Mouse (Mus musculus): Measurements from ENCODE around the gene Cttn.

Cttn gene

DNA sequence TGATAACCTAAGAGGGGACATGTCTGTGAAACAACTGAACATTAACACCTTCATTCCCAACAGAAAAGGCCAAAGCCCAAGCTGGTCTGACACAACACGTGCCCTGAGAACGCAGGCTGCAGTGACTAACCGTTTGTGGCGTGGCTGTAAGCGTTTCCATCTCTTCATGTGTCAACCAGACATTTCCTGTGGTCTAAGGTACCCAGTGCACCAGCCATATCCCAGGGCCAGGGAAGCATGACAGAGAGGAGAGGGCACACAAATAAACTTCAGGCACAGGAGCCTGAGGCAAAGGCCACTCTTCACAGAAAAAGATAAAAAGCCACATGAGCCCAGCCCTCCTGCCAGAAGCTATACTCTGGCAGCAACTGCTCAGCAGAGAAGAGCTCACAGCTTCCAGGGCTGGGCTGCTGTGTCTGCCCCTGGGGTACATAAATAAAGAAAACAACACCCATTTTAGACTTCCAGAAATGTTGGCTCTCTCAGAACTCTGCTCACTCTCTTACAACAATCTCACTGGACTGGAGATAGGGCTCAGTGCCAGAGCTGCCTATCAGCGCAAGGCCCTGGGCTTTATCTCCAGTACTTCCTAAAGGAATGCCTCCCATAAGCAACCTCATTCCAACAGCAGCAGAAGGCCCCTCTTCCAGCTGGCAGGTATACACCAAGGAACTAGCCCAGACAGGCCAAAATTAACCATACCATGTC lies 18.4 kb upstream of the Cttn start:
- Histone ChIP-seq H3K36me3 (ENCODE audit: insufficient read depth, low read length) (peaks cover 89% of the 10 kb centered on the region), H3K4me3 (replicated peaks; ENCODE audit: low read length) (no peak overlapping the region), H3K9me3 (ENCODE audit: low read length) (no peaks in the 10 kb centered on the region), H3K27me3 (ENCODE audit: insufficient read depth, low read length) (no peaks in the 10 kb centered on the region), H3K4me1 (replicated peaks; ENCODE audit: low read depth, low read length) (no peaks in the 10 kb centered on the region)
- no peak for TF ChIP-seq POU5F1 (IDR thresholded peaks at IDR 0.05; ENCODE audit: borderline replicate concordance, low read length)
- no peak for TF ChIP-seq CTCF (conservative IDR thresholded peaks at IDR 0.05; ENCODE audit: low read length)
- TF ChIP-seq NANOG (IDR thresholded peaks at IDR 0.05; ENCODE audit: borderline replicate concordance, low read length), result no peak

DNA sequence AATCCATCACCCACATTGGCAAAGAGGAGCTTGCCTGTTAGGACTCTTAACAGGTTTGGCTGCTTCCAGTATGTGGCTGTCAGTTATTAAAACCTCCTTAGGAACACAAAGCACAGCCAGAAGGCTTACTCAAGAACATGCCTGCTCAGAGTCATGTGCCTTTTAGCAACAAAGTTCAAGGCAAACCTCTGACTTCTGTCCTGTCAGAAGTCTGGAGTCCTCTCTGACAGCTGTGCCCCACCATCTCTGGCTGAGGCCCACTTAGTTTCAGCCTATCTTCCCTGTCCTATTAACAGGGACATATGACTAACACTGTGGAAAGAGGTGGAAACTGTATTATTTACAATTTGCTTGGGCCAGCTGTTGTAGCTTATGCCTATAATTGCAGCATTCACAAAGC lies 9.5 kb upstream of the Cttn start:
- Histone ChIP-seq H3K4me1 (replicated peaks; ENCODE audit: low read depth, low read length) (no peaks in the 10 kb centered on the region), H3K4me3 (replicated peaks; ENCODE audit: low read length) (no peak overlapping the region), H3K36me3 (ENCODE audit: insufficient read depth, low read length) (peaks cover 78% of the 10 kb centered on the region), H3K27me3 (ENCODE audit: insufficient read depth, low read length) (no peaks in the 10 kb centered on the region), H3K9me3 (ENCODE audit: low read length) (no peaks in the 10 kb centered on the region)
- no peak for TF ChIP-seq CTCF (conservative IDR thresholded peaks at IDR 0.05; ENCODE audit: low read length)
- TF ChIP-seq POU5F1 (IDR thresholded peaks at IDR 0.05; ENCODE audit: borderline replicate concordance, low read length), result no peak
- TF ChIP-seq NANOG (IDR thresholded peaks at IDR 0.05; ENCODE audit: borderline replicate concordance, low read length), result no peak

DNA sequence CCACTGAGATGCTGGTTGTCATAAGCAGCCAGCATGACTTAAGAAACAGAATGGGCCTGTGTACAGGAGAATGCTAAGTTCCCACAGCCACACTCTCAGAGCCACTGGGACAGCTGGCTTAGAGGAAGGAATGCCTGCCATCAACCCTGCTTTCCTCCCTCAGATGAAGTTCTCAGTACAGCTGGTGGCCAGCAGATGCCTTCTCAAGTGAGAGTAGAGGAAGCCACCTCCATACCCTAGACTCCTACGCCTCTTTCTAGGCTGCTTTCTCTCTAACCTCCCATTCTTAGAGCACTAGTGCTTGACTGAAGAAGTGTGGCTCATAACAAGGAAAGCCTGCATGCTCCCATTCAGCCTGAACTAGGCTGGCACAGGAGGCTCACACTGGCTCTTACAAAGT lies 8.8 kb upstream of the Cttn start:
- Histone ChIP-seq H3K36me3 (ENCODE audit: insufficient read depth, low read length) (peaks cover 72% of the 10 kb centered on the region), H3K4me3 (replicated peaks; ENCODE audit: low read length) (no peak overlapping the region), H3K4me1 (replicated peaks; ENCODE audit: low read depth, low read length) (peaks cover 2% of the 10 kb centered on the region), H3K9me3 (ENCODE audit: low read length) (no peaks in the 10 kb centered on the region), H3K27me3 (ENCODE audit: insufficient read depth, low read length) (no peaks in the 10 kb centered on the region)
- TF ChIP-seq NANOG (IDR thresholded peaks at IDR 0.05; ENCODE audit: borderline replicate concordance, low read length) (no peak), POU5F1 (IDR thresholded peaks at IDR 0.05; ENCODE audit: borderline replicate concordance, low read length) (no peak), CTCF (conservative IDR thresholded peaks at IDR 0.05; ENCODE audit: low read length) (no peak)

DNA sequence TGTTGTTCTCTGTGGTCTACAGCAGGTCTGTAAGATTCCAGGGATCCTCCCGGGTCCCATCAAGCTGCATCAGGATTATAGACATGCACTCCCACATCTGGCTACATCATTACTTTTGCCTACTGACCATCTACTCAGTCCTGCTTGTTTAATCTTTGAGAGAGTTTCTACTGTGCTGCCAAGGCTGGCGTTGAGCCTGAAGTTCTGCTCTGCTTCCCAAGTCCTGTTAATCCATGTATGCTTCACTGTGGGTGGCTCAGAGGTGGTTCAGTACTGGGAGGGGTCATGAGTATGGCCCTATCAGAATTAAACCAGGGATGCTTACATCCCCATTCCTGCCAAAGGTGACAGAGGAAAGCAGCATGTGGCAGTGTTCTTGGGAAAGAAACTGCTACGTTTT lies 4.9 kb upstream of the Cttn start:
- Histone ChIP-seq H3K4me3 (replicated peaks; ENCODE audit: low read length) (no peak overlapping the region), H3K36me3 (ENCODE audit: insufficient read depth, low read length) (peaks cover 35% of the 10 kb centered on the region), H3K9me3 (ENCODE audit: low read length) (no peaks in the 10 kb centered on the region), H3K4me1 (replicated peaks; ENCODE audit: low read depth, low read length) (peaks cover 31% of the 10 kb centered on the region), H3K27me3 (ENCODE audit: insufficient read depth, low read length) (no peaks in the 10 kb centered on the region)
- no peak for TF ChIP-seq POU5F1 (IDR thresholded peaks at IDR 0.05; ENCODE audit: borderline replicate concordance, low read length)
- no peak for TF ChIP-seq NANOG (IDR thresholded peaks at IDR 0.05; ENCODE audit: borderline replicate concordance, low read length)
- no peak for TF ChIP-seq CTCF (conservative IDR thresholded peaks at IDR 0.05; ENCODE audit: low read length)

DNA sequence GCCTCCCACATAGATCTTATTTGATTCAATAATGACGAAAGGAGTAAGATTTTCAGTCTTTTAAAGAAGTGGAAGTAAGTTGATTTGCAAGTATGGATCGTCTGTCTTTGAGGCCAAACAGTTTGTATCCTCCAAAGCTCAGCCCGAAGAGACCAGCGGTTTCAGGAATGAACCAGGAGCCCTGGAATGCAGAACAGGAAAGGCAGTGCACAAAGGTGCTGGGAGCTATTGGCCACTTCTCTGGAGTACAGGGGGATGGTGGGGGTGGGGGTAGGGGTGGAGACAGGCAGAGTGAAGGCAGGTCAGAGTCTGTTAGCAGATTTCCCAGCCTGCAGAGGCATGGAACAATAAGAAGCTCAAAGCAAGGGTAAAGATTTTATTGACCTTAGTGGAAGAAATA lies 2.7 kb upstream of the Cttn start:
- no peak overlapping the region for H3K4me3 ChIP-seq (replicated peaks; ENCODE audit: low read length)

DNA sequence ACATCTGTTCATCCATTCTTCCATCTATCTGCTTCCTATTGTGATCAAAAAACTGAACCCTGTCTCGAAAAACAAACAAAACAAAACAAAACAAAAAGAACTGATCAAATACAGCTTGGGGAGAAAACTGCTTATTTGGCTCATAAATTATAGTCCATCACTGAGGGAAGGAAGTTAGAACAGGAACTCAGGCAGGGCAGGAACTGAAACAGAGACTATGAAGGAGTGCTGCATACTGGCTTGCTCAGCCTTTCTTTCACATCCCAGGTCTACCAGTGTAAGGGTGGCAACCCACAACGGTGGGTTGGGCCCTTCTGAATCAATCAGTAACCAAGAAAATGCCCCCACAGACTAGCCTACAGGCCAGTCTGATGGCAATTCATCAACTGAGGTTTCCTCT lies 294 bp upstream of the Cttn start:
- H3K9me3 ChIP-seq (ENCODE audit: low read length), result no peaks in the 10 kb centered on the region
- H3K27me3 ChIP-seq (ENCODE audit: insufficient read depth, low read length), result no peaks in the 10 kb centered on the region
- H3K4me1 ChIP-seq (replicated peaks; ENCODE audit: low read depth, low read length), result peaks cover 61% of the 10 kb centered on the region
- peak overlapping the region; percentile 95 for H3K4me3 ChIP-seq (replicated peaks; ENCODE audit: low read length)
- TF ChIP-seq CTCF (conservative IDR thresholded peaks at IDR 0.05; ENCODE audit: low read length), result no peak
- no peak for TF ChIP-seq POU5F1 (IDR thresholded peaks at IDR 0.05; ENCODE audit: borderline replicate concordance, low read length)
- TF ChIP-seq NANOG (IDR thresholded peaks at IDR 0.05; ENCODE audit: borderline replicate concordance, low read length), result no peak
- H3K36me3 ChIP-seq (ENCODE audit: insufficient read depth, low read length), result peaks cover 21% of the 10 kb centered on the region

More for the DNA sequence above, 2.7 kb upstream of the Cttn start:
- no peaks in the 10 kb centered on the region for H3K9me3 ChIP-seq (ENCODE audit: low read length)
- H3K27me3 ChIP-seq (ENCODE audit: insufficient read depth, low read length), result no peaks in the 10 kb centered on the region
- no peak for TF ChIP-seq POU5F1 (IDR thresholded peaks at IDR 0.05; ENCODE audit: borderline replicate concordance, low read length)
- TF ChIP-seq NANOG (IDR thresholded peaks at IDR 0.05; ENCODE audit: borderline replicate concordance, low read length), result no peak
- no peak for TF ChIP-seq CTCF (conservative IDR thresholded peaks at IDR 0.05; ENCODE audit: low read length)
- H3K4me1 ChIP-seq (replicated peaks; ENCODE audit: low read depth, low read length), result peaks cover 47% of the 10 kb centered on the region
- peaks cover 16% of the 10 kb centered on the region for H3K36me3 ChIP-seq (ENCODE audit: insufficient read depth, low read length)

DNA sequence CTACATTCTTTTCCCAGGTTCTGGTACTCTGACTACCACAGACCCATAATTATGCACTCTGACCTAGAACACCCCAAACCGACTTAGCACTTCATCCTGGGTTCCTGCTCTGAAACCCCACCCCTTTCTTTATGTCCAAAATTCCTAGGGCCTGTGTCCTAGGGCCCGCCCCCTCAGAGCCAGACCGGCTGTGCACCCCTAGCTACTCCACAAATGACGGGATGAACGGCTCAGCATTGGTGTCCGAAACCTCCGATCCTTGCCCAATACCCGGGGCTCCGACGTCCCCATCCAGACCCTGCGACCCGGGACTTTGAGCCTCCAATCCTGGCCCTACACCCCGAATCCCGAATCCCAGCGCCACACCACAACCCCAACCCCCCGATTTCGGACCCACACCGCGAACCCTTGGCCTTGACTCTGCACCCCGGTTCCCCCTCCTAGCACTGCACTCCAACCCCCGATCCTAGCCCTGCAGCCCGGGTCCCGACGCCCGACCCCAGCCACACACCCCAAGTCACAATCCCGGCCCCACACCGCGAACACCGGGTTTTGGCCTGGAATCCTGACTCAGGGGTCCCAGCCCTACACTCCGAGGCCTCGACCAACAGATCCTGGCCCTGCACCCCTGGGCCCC lies 783 bp downstream of the Cttn start:
- no peaks in the 10 kb centered on the region for H3K27me3 ChIP-seq (ENCODE audit: insufficient read depth, low read length)

DNA sequence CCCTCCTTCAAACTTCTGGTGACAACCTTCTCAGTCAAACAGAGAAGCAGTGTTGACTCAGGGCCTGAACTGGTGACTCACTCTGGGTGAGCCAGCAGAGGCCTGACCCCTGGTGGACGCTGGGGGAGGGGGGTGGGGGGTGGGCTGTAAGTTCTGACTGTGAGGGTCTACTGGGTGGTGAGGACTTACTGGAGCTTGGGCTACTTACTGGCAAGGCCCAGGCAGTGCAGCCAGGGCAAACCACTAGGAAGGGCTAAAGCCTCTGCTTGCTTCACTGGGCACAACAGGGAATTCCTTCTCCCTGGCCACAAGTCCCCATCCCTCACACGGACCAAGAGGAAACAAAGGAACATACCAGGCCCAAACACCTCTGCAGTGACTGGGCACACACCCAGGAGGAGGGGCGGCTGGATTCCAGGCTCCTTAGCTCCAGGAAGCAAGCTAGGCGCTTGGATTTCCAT lies 1.6 kb downstream of the Cttn start:
- Histone ChIP-seq H3K4me1 (replicated peaks; ENCODE audit: low read depth, low read length) (peaks cover 56% of the 10 kb centered on the region), H3K9me3 (ENCODE audit: low read length) (no peaks in the 10 kb centered on the region), H3K4me3 (replicated peaks; ENCODE audit: low read length) (peak overlapping the region; percentile 95), H3K36me3 (ENCODE audit: insufficient read depth, low read length) (peaks cover 38% of the 10 kb centered on the region), H3K27me3 (ENCODE audit: insufficient read depth, low read length) (no peaks in the 10 kb centered on the region)
- TF ChIP-seq NANOG (IDR thresholded peaks at IDR 0.05; ENCODE audit: borderline replicate concordance, low read length) (no peak), CTCF (conservative IDR thresholded peaks at IDR 0.05; ENCODE audit: low read length) (no peak), POU5F1 (IDR thresholded peaks at IDR 0.05; ENCODE audit: borderline replicate concordance, low read length) (no peak)

More for the DNA sequence above, 783 bp downstream of the Cttn start:
- H3K4me1 ChIP-seq (replicated peaks; ENCODE audit: low read depth, low read length), result peaks cover 61% of the 10 kb centered on the region
- H3K4me3 ChIP-seq (replicated peaks; ENCODE audit: low read length), result peak overlapping the region; percentile 95
- no peaks in the 10 kb centered on the region for H3K9me3 ChIP-seq (ENCODE audit: low read length)
- TF ChIP-seq CTCF (conservative IDR thresholded peaks at IDR 0.05; ENCODE audit: low read length) (no peak), NANOG (IDR thresholded peaks at IDR 0.05; ENCODE audit: borderline replicate concordance, low read length) (no peak), POU5F1 (IDR thresholded peaks at IDR 0.05; ENCODE audit: borderline replicate concordance, low read length) (no peak)
- H3K36me3 ChIP-seq (ENCODE audit: insufficient read depth, low read length), result peaks cover 30% of the 10 kb centered on the region
